Mouse (Mus musculus) brain, embryonic 14.5 days (tissue): Measurements from ENCODE around the gene Pnrc2. TPM values are rescaled to one million over a fixed set of nuclear protein-coding genes. Genes with fewer than 3 reads are reported as not detected.

Experiments used
- DNase-seq: peaks from one replicate; pipeline ENCODE4 v3.0.0-alpha.2; 2011; ENCODE audit warnings: low read depth
- CTCF ChIP-seq: fragments of 200-500 bp; IDR thresholded peaks from 2 replicates; pipeline ENCODE4 v1.5.1; 2012; ENCODE audit warnings: inconsistent platforms, mild to moderate bottlenecking, moderate library complexity, borderline replicate concordance; ENCODE audit not compliant: insufficient read depth, insufficient read length; ENCODE audit errors: extremely low read depth
- POLR2A ChIP-seq: fragments of 200-500 bp; IDR thresholded peaks from 2 replicates; pipeline ENCODE4 v1.6.1; 2012; ENCODE audit warnings: mild to moderate bottlenecking, inconsistent platforms, borderline replicate concordance; ENCODE audit not compliant: poor library complexity, insufficient read depth, insufficient read length, severe bottlenecking; ENCODE audit errors: extremely low read depth
- polyA plus RNA-seq: library from polyadenylated mRNA; depleted of rRNA; stranded (reverse); fragments of >200 nt; gene quantifications from 2 replicates; pipeline ENCODE4 v1.2.3, GENCODE M21; 2012

The Pnrc2 gene
- polyA plus RNA-seq, 1 experiment: 67.1 TPM

- no peak for TF ChIP-seq CTCF
- no peak for TF ChIP-seq POLR2A
- no peak for DNase-seq
These were observed 35.8 kb upstream of the Pnrc2 start for GRCm38 (mm10) chr4:135909326-135910066.

DNA sequence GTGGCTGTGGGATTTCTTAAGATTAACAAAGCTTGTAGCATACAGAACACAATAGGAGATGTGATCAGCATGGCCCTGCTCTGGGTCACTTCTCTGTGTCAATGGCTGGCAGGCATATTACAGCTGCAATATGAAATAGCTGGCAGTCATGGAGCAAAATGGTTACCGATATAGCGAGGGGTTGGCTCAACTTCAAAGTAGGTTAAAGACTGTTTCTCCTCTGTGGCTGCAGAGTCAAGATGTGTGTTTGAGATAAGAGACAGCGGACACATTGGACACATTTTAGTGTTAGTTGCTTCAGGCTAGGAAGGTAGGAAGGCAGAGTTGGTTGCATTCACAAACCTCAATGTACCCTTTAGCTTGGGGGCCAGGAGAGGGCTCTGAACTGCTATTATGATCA is 33.0 kb upstream of the Pnrc2 start:
- TF ChIP-seq CTCF (no peak), POLR2A (no peak)
- DNase-seq: no peak

GRCm38 (mm10) chr4:135904810-135905209 is 31.2 kb upstream of the Pnrc2 start:
- TF ChIP-seq CTCF (no peak), POLR2A (no peak)
- no peak for DNase-seq

GRCm38 (mm10) chr4:135902606-135903242 is 29.1 kb upstream of the Pnrc2 start:
- no peak for TF ChIP-seq CTCF
- no peak for TF ChIP-seq POLR2A

GRCm38 (mm10) chr4:135900008-135900407 is 26.4 kb upstream of the Pnrc2 start:
- TF ChIP-seq CTCF (no peak), POLR2A (no peak)

More at GRCm38 (mm10) chr4:135902606-135903242, 29.1 kb upstream of the Pnrc2 start:
- no peak for DNase-seq

GRCm38 (mm10) chr4:135899050-135899448 is 25.4 kb upstream of the Pnrc2 start:
- no peak for TF ChIP-seq CTCF
- no peak for TF ChIP-seq POLR2A
- DNase-seq: no peak

More at GRCm38 (mm10) chr4:135900008-135900407, 26.4 kb upstream of the Pnrc2 start:
- no peak for DNase-seq

GRCm38 (mm10) chr4:135898380-135899049 is 24.9 kb upstream of the Pnrc2 start:
- DNase-seq: no peak
- TF ChIP-seq CTCF (no peak), POLR2A (no peak)

GRCm38 (mm10) chr4:135896157-135896556 is 22.5 kb upstream of the Pnrc2 start:
- no peak for TF ChIP-seq POLR2A
- TF ChIP-seq CTCF: no peak
- no peak for DNase-seq

DNA sequence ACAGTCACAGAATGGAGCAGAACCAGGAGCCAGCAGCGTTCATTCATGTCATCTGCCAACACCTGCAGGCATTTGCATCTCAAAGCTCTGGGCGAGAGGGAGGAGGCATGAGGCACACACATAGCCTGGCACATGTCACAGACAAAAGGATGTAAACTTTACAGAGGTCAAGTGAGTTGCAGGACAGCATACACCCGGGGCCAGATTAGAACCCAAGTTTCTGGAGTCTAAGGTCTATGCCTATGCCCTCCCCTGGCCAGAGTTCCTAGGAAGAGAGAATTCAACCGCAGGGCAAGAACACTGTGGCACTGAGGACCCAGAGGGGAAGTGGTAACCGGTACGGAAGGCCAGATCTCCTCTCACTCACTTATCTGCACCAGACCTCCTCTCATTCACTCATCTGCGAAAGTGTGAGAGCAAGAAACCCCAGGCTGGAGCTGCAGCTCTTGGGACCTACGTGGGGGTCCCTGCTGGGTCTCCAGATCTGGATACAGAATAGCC is 21.5 kb upstream of the Pnrc2 start, which contains the start of gene Cnr2:
Cnr2 (plus strand) TSS at position 324 of the 501 bp plus-strand sequence.
- no peak for DNase-seq
- TF ChIP-seq CTCF: no peak
- no peak for TF ChIP-seq POLR2A

DNA sequence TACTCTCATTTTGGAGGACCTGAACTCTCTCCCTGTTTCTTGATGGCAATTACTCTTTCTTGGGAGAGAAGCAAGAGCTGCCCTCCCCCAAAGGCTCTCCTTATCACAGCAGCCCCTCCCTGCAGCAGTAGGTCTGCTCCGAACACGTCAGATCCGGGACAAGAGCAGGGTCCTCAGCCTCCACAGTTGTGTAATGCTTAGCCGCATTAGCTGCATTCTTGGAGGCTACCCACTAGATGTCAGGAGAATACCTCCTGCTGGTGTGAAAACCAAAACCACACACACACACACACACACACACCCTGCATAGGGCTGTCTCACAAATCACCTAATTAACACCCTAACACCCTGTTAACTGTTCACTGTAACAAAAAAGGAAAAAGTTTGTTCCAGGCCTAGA is 19.2 kb upstream of the Pnrc2 start:
- DNase-seq: no peak
- TF ChIP-seq POLR2A (no peak), CTCF (no peak)

DNA sequence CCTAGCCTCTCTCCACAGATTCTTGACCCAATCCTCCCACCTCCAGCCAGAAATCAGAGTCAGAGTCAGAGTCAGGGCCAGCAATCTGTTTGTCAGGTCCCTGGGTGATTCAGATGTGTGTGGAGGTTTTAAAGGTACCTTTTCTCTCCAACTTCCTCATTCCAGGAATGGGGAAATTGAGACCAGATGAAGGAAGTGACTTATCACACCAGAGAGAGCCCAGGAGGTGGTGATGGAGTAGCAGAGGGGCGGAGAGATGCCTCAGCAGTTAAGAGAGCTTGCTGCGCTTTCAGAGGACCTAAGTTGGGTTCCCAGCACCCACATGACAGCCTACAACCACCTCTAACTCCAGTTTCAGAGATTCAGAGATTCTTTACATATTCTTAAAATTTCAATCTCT is 17.9 kb upstream of the Pnrc2 start:
- TF ChIP-seq POLR2A (no peak), CTCF (no peak)
- no peak for DNase-seq
